Mouse (Mus musculus) Patski (cell line): ENCODE results near the gene Optc. TPM values are rescaled to one million over a fixed set of nuclear protein-coding genes. Genes with fewer than 3 reads are reported as not detected.

Source experiments
- ATAC-seq: fragments of 100-300 bp; one replicate; pipeline ENCODE4 v1.8.0; 2021
- CTCF ChIA-PET: fragments of 350-600 bp; sonication (Branson Sonifier 250); formaldehyde crosslinking; loops from one replicate; lab custom pipeline; 2022; ENCODE audit warnings: inconsistent platforms; lab: Charles Lee
- POLR2A ChIA-PET: fragments of 350-600 bp; sonication (Branson Sonifier 250); formaldehyde crosslinking; loops from one replicate; lab custom pipeline; 2022; ENCODE audit warnings: antibody characterized with exemption, inconsistent platforms; lab: Charles Lee
- DNase-seq: peaks from one replicate; pipeline ENCODE4 v3.0.0-alpha.2; 2011; ENCODE audit warnings: low read depth, low spot score
- H3K27me3 ChIP-seq: fragments of 371-371 bp; one replicate; pipeline ENCODE4 v1.5.1; 2021
- CTCF ChIP-seq: fragments of 100-300 bp; IDR thresholded peaks from one replicate; pipeline ENCODE4 v1.5.1; 2021
- in situ Hi-C: fragments of 300-500 bp; cut with MboI; formaldehyde crosslinking; loops from 3 replicates; pipeline ENCODE4 v1.11.1; 2018; ENCODE audit warnings: low pct_unique_long_range_greater_than_20kb, mixed read lengths
- polyA plus RNA-seq: library from polyadenylated mRNA; unstranded; gene quantifications from one replicate; pipeline ENCODE4 v1.2.3, GENCODE M21; 2021

The Optc gene
- polyA plus RNA-seq, 1 experiment from 2014 or later: 0.04 TPM

DNA sequence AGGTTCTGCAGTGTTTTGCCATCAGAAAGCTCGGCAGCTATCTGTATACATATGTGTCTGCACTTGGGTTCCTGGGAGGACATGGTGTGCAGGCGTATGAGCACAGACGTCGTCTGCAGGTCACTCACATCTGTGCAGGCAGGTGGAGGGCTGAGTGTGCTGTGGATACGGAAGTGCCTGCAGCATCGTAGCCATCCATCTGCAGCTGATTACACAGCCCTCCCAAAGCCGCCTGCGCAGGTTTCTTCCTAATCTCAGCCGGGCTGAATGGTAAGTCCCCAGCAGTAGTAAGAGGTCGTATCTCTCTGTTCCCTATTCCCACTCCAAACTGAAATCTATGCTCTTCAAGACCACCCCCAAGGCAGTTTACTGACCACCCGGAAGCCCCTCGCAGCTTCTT, 1.4 kb downstream of the Optc start:
- no peak for TF ChIP-seq CTCF
- in situ Hi-C loops: loop anchor here (25.0 kb wide), 1 partner anchor 519 kb away; no protein-coding TSS in a partner anchor
- CTCF ChIA-PET: interaction anchor here (1.0 to 1.4 kb wide), 3 partner anchors 7 to 147 kb away, joined by 3 read pairs; no protein-coding TSS in a partner anchor
- DNase-seq: no peak
- POLR2A ChIA-PET: no interaction called here
- no peaks in the 10 kb centered on the region for H3K27me3 ChIP-seq
- ATAC-seq: no peak

DNA sequence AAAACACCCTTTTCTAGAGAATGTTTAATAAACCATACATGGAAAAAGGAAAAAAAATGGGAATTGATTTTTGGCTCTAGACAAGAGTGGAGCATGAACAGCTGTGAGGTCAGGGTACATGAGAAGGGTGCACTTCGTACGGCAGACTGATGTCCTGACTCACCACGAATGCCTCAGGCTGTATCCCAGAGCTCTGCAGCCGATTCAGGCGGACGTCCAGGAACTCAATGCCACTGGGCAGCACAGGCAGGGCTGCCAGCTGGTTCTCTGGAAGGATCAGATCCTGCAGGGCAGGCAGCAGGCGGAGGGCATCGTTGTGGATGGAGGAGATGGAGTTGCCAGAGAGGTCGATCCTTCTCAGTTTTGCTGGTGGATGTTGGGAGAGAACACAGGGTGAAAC, 7.0 kb downstream of the Optc start:
- no peak for ATAC-seq
- no peak for TF ChIP-seq CTCF
- POLR2A ChIA-PET: no interaction called here
- CTCF ChIA-PET: interaction anchor here (1.2 to 2.4 kb wide), 3 partner anchors 59 to 153 kb away, joined by 4 to 9 read pairs (median 4); no protein-coding TSS in a partner anchor
- DNase-seq: no peak
- in situ Hi-C loops: loop anchor here (5.0 to 25.0 kb wide), 2 partner anchors 284 to 514 kb away; no protein-coding TSS in a partner anchor
- H3K27me3 ChIP-seq: no peaks in the 10 kb centered on the region

DNA sequence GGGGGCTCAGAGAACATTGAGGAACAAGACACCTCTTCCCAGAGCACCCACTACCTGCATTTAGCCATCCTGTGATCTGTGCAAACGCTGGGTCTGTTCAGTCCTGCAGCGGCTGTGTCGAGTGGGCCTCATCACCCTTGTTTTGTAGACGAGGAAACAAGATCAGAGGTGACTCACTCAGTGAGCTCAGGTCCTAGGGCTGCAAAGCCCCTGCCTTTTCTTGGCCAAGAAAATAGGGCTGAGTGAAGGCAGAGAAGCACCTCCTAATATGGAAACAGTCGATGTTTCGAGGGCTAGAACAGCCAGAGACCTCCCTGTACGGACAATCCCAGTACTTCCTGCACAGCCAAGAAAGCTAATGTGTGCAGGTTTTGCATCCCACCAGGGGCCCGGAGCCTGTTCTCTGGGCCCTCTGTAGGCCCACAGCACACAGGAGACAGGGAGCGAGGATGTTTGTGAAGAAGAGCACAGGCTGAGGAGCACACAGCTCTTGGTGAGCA, 8.7 kb downstream of the Optc start:
- TF ChIP-seq CTCF: no peak
- ATAC-seq (no peak), DNase-seq (no peak)
- ChIA-PET CTCF (interaction anchor here (0.8 to 1.7 kb wide), 4 partner anchors 8 to 162 kb away, joined by 3 to 4 read pairs (median 4); no protein-coding TSS in a partner anchor), POLR2A (no interaction called here)
- H3K27me3 ChIP-seq: no peaks in the 10 kb centered on the region
- in situ Hi-C loops: no loop called here

DNA sequence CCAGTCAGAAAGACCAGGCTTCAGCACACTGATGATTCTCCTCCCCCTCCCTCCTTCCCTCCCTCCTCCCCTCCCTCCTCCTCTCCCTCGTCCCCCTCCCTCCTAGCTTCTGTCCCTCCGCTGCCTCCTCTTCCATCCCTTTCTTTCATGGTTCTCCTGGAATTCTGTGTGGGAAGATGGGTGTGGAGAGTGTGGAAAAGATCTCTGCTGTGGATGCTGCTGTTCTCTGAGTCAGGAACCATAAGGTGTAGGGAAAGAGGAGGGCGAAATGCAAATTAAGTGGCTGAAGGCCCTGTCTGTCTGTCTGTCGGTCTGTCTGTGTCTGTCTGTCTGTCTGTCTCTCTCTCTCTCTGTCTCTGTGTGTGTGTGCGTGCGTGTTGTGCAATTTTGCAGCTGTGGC, 10.5 kb downstream of the Optc start:
- in situ Hi-C loops: no loop called here
- no peak for ATAC-seq
- DNase-seq: no peak
- ChIA-PET CTCF (interaction anchor here (1.8 to 4.4 kb wide), 5 partner anchors 40 to 195 kb away, joined by 3 to 39 read pairs (median 6); no protein-coding TSS in a partner anchor), POLR2A (no interaction called here)
- no peaks in the 10 kb centered on the region for H3K27me3 ChIP-seq
- TF ChIP-seq CTCF: no peak

DNA sequence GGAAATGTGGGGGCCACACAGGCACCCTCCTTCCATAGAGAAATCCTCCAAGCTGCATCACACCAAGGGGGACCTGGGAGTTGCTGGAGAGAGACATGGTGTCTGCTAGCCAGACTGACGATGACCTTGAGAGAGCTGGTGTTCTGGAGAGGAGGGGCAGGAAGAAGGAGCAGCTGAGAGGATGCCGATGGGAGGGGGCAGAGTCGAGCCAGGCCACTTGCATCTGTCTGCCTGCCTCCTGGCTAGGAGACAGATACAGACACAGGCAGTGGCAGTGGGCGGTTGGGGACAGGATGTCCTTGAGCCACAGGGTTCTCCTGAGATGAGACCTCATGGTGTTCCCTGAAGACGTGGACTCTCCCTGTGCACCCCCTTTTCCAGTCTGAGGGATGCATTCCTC, 16.3 kb downstream of the Optc start:
- ChIA-PET POLR2A (interaction anchor here (0.9 kb wide), 1 partner anchor 58 kb away, joined by 3 read pairs; no protein-coding TSS in a partner anchor), CTCF (interaction anchor here (1.2 to 1.5 kb wide), 2 partner anchors 109 to 155 kb away, joined by 3 read pairs; no protein-coding TSS in a partner anchor)
- H3K27me3 ChIP-seq: no peaks in the 10 kb centered on the region
- no peak for TF ChIP-seq CTCF
- ATAC-seq (no peak), DNase-seq (no peak)
- in situ Hi-C loops: loop anchor here (5.0 kb wide), 2 partner anchors 49 to 154 kb away; no protein-coding TSS in a partner anchor

DNA sequence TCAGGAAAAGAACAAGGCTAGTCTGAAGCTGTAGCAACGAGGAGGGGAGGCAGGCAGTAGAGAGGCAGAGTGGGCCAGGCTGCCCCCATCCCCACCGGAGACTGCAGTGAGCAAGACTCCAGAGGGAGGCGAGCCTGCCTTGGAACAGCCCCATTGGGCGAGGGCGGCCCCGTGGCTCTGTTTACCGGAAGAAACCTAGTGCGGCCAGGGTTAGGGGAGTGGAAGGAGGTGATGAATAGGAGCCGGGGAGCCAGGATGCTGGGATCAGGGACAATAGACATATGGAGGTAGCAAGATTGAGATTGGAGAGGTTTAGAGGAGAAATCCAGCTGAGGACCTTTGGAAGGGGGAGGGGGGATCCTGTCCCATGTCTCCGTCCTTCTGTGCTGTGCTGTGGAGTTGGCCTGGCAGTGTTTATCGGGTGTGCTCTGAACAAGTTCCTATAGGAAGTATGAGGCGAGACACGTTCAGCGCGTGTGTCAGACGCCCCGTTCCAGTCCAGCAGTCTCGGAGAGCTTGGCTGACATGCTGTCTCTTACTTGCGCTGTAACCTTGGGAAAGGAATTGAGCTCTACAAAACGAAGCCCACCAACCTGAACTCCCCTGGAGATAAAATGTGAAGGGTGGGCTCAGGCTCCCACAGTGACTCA, 17.7 kb downstream of the Optc start:
- TF ChIP-seq CTCF: no peak
- H3K27me3 ChIP-seq: no peaks in the 10 kb centered on the region
- ATAC-seq (no peak), DNase-seq (no peak)
- ChIA-PET CTCF (no interaction called here), POLR2A (no interaction called here)
- in situ Hi-C loops: loop anchor here (5.0 kb wide), 2 partner anchors 48 to 153 kb away; no protein-coding TSS in a partner anchor

DNA sequence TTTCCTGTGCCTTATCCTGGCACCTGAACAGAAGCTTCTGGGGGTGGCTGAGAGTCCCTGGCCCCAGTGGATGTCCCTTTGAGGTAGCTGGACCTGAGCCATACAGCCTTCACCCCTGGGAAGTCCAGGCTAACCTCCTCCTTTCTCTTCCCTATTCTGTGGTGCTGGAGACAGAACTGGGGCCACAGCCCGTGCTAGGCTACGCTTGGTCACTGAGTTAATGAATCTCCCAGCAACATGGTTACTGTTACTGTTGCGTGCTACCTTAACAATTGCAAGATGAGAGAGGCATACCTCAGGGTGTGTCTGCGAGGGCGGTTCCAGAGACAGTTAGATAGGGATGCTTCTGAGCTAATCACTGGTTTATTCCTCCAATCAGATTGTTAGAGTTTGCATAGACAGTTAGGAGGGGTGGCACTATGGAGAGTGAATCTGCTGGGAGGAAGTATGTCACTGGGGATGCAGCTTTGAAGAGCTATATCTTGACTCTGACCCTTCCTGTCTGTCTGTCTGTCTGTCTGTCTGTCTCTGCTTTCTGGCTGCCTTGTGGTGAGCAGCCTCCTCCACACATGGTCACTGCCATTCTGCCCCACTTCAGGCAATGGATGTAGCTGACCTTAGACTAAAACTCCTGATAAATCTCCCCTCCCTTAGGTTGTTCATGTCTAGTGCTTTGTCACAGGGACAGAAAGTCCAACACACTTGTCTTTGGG, 20.1 kb downstream of the Optc start:
- no peaks in the 10 kb centered on the region for H3K27me3 ChIP-seq
- no peak for TF ChIP-seq CTCF
- in situ Hi-C loops: no loop called here
- ChIA-PET CTCF (no interaction called here), POLR2A (no interaction called here)
- ATAC-seq (no peak), DNase-seq (no peak)

DNA sequence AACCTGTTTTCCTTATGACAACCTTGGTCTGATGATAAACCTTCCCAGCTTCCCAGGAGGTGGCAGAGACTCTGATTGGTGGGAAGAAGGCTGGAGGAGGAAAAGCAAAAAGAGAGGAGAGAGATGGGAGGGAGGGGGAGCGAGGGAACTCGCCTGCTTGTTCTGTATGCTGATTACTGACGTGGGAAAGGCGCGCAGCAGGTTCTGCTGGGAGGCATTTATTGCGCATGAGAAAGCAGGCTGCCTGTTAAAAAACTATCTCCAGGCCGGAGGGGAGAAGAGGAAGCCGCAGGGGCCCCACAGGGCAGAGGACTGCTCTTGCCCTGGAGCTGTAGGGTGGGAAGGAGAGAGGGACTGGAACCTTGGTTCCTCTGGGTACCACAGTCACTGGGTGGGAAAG, 20.8 kb downstream of the Optc start:
- no peak for TF ChIP-seq CTCF
- ChIA-PET CTCF (interaction anchor here (1.7 kb wide), 1 partner anchor 20 kb away, joined by 3 read pairs; no protein-coding TSS in a partner anchor), POLR2A (no interaction called here)
- no peaks in the 10 kb centered on the region for H3K27me3 ChIP-seq
- ATAC-seq: no peak
- no peak for DNase-seq
- in situ Hi-C loops: no loop called here

DNA sequence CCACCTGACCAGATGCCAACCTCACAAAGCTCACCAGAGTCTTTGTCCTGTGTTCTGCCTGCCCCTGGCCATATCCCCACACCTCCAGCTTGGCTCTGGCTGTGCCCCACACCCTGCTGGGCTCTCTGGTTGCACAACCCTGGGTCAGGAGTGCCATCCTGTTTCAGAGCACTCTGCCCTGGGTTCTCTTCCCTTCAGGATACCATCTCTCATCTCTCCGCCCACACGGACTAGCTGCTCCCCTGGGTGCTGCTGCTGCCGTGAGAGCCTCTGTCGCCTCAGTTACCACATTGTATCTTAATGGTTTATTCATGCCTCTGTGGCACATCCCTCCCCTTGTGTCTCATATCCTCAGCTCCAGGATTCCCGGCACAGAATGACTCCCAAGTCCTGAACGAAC, 21.4 kb downstream of the Optc start:
- ChIA-PET CTCF (interaction anchor here (1.7 kb wide), 1 partner anchor 19 kb away, joined by 3 read pairs; no protein-coding TSS in a partner anchor), POLR2A (interaction anchor here (0.9 kb wide), 1 partner anchor 147 kb away, joined by 3 read pairs; no protein-coding TSS in a partner anchor)
- TF ChIP-seq CTCF: no peak
- ATAC-seq (no peak), DNase-seq (no peak)
- in situ Hi-C loops: no loop called here
- no peaks in the 10 kb centered on the region for H3K27me3 ChIP-seq

DNA sequence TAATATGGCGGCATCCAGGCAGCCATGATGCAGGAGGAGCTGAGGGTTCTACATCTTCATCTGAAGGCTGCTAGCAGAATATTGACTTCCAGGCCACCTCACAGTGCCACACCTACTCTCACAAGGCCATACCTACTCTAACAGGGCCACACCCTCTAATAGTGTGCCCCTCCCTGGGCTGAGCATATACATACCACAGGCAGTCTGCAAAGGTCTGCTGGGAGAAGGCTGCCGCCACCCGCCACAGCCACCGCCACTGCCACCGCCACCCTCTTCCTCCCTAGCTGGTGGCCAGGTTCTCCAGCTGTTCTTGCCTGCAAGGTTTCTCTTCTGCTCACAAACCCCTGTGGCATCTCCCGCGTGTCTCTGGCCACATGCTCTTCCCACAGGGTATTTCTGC, 22.0 kb downstream of the Optc start:
- ChIA-PET CTCF (interaction anchor here (1.7 kb wide), 1 partner anchor 19 kb away, joined by 3 read pairs; no protein-coding TSS in a partner anchor), POLR2A (interaction anchor here (0.9 kb wide), 1 partner anchor 146 kb away, joined by 3 read pairs; no protein-coding TSS in a partner anchor)
- no peaks in the 10 kb centered on the region for H3K27me3 ChIP-seq
- in situ Hi-C loops: no loop called here
- TF ChIP-seq CTCF: no peak
- ATAC-seq (no peak), DNase-seq (no peak)
